Mouse (Mus musculus): Measurements from ENCODE around the gene En2. TPM values are rescaled to one million over a fixed set of nuclear protein-coding genes. Genes with fewer than 3 reads are reported as not detected.

En2 gene
- total RNA-seq, 2 experiments from 2014 or later = not detected

Other genes with a start within 250 kb of the En2 start
- gene Insig1, start 94.3 kb upstream of the En2 start, total RNA-seq (2015) = 16.5 and 19.3 TPM in 2 replicates
- 20.2 and 27.8 TPM in 2 replicates for gene Insig1, start 94.3 kb upstream of the En2 start, total RNA-seq (2017)
- not detected in 2 replicates for gene Cnpy1, start 80.1 kb downstream of the En2 start, total RNA-seq (2015)
- gene Cnpy1, start 80.1 kb downstream of the En2 start, total RNA-seq (2017) = not detected in 2 replicates
- gene Rbm33, start 151.4 kb downstream of the En2 start, total RNA-seq (2015) = 30.7 and 35.4 TPM in 2 replicates
- gene Rbm33, start 151.4 kb downstream of the En2 start, total RNA-seq (2017) = 35.4 and 54.0 TPM in 2 replicates

Data from megakaryocyte progenitor cell, adult 5-6 weeks (primary cell).